ENCODE assay signal across 15 mouse cellular contexts in genomic region chr9:112909311-112910101, GRCm38 (mm10).
DNase-seq lines count a peak whose midpoint lies in the region; ATAC-seq and TF ChIP-seq lines count a peak whose summit lies in the region.
"Had no signal": no experiment of that assay in that cellular context is flagged by ENCODE, and none has a peak within 500 bp of the region (broad histone marks: within the 10 kb centered on the region; RNA-seq: fewer than 3 reads in every experiment).

No protein-coding gene starts in this region.

- peak; percentile 14 for DNase-seq in embryonic facial prominence, embryonic 14.5 days (ENCODE audit: low spot score)
- DNase-seq in embryonic facial prominence, embryonic 10.5 days (ENCODE audit: low spot score), result no peak
- DNase-seq in frontal cortex, adult 2 months (ENCODE audit: extremely low spot score in 1 of 2, low spot score in 1 of 2), result peak; percentile 66 to 83
- DNase-seq in kidney, postnatal 10 days, result peak; percentile 39
- DNase-seq in left cerebral cortex, postnatal 36 days (ENCODE audit: low spot score in 2 of 2), result peak; percentile 59 to 67
- no peak for DNase-seq in gastrocnemius, postnatal 36 days
- no peak for DNase-seq in lung, adult 2 months
- DNase-seq in spleen, adult 12 weeks (ENCODE audit: low spot score), result no peak
- DNase-seq: B cell, adult 2 months; gastrocnemius, postnatal 14 days; lung, adult 18-20 months had no signal

- no peak overlapping the region for H3K9ac ChIP-seq in embryonic facial prominence, embryonic 14.5 days (ENCODE audit: low read depth, low read length)
- H3K9ac ChIP-seq: heart, embryonic 15.5 days; limb, embryonic 12.5 days had no signal

- 70% methylated on average over 6 of the region's 6 CpGs for WGBS in embryonic facial prominence, embryonic 14.5 days
- WGBS in embryonic facial prominence, embryonic 10.5 days, result 87% methylated on average over 6 of the region's 6 CpGs
- WGBS in lung, adult 2 months, result 70% methylated on average over 6 of the region's 6 CpGs

- ATAC-seq in embryonic facial prominence, embryonic 14.5 days (ENCODE audit: low read depth), result no peak

- no peaks in the 10 kb centered on the region for H3K4me1 ChIP-seq in embryonic facial prominence, embryonic 14.5 days (ENCODE audit: control insufficient read depth, insufficient read depth, low read length)
- no peaks in the 10 kb centered on the region for H3K4me1 ChIP-seq in embryonic facial prominence, embryonic 10.5 days
- no peaks in the 10 kb centered on the region for H3K4me1 ChIP-seq in lung, adult 2 months (ENCODE audit: control insufficient read depth, insufficient read depth, low read length)
- H3K4me1 ChIP-seq: heart, embryonic 15.5 days; limb, embryonic 12.5 days; megakaryocyte, embryonic 14.5 days had no signal

- no peak overlapping the region for H3K4me3 ChIP-seq in embryonic facial prominence, embryonic 14.5 days (ENCODE audit: low read depth, low read length)
- no peak overlapping the region for H3K4me3 ChIP-seq in embryonic facial prominence, embryonic 10.5 days
- no peak overlapping the region for H3K4me3 ChIP-seq in lung, adult 2 months (replicated peaks; ENCODE audit: extremely low read depth, low read depth, low read length)
- H3K4me3 ChIP-seq: heart, embryonic 15.5 days; limb, embryonic 12.5 days; megakaryocyte, embryonic 14.5 days had no signal

- no peak for TF ChIP-seq POLR2A in lung, adult 2 months (IDR thresholded peaks at IDR 0.05; ENCODE audit: borderline replicate concordance, extremely low read depth, low read depth, low read length)

- no peak overlapping the region for H3K4me2 ChIP-seq in embryonic facial prominence, embryonic 14.5 days (ENCODE audit: low read depth, low read length)
- H3K4me2 ChIP-seq: heart, embryonic 15.5 days; limb, embryonic 12.5 days had no signal

- H3K27me3 ChIP-seq in embryonic facial prominence, embryonic 14.5 days (replicated peaks; ENCODE audit: control insufficient read depth, insufficient read depth, low read length), result no peaks in the 10 kb centered on the region
- no peaks in the 10 kb centered on the region for H3K27me3 ChIP-seq in embryonic facial prominence, embryonic 10.5 days (replicated peaks; ENCODE audit: low read depth, poor library complexity, severe bottlenecking)
- H3K27me3 ChIP-seq: heart, embryonic 15.5 days; limb, embryonic 12.5 days; megakaryocyte, embryonic 14.5 days had no signal

- TF ChIP-seq CTCF in lung, adult 2 months (IDR thresholded peaks at IDR 0.05; ENCODE audit: insufficient read depth, low read length), result no peak

- H3K9me3 ChIP-seq in embryonic facial prominence, embryonic 14.5 days (ENCODE audit: control insufficient read depth, low read length), result no peaks in the 10 kb centered on the region
- no peaks in the 10 kb centered on the region for H3K9me3 ChIP-seq in embryonic facial prominence, embryonic 10.5 days
- H3K9me3 ChIP-seq: heart, embryonic 15.5 days; limb, embryonic 12.5 days had no signal

- intact Hi-C loops in left cerebral cortex, postnatal 36 days (cut with DNase I), result no loop called here
- intact Hi-C loops in gastrocnemius, postnatal 36 days (cut with DNase I), result no loop called here

- no peaks in the 10 kb centered on the region for H3K36me3 ChIP-seq in embryonic facial prominence, embryonic 14.5 days (ENCODE audit: control insufficient read depth, insufficient read depth, low read length)
- H3K36me3 ChIP-seq in embryonic facial prominence, embryonic 10.5 days (replicated peaks), result no peaks in the 10 kb centered on the region
- H3K36me3 ChIP-seq: G1E; heart, embryonic 15.5 days; limb, embryonic 12.5 days had no signal

- no peak overlapping the region for H3K27ac ChIP-seq in embryonic facial prominence, embryonic 14.5 days (replicated peaks; ENCODE audit: low read depth, low read length)
- no peak overlapping the region for H3K27ac ChIP-seq in embryonic facial prominence, embryonic 10.5 days (replicated peaks)
- H3K27ac ChIP-seq: heart, embryonic 15.5 days; limb, embryonic 12.5 days had no signal

Comparison
In these comparisons a context has a peak if more than half of its experiments do, and no peak if none do; other contexts are left out.
1. DNase-seq: peak in embryonic facial prominence, embryonic 14.5 days (single experiment), frontal cortex, adult 2 months (2 of 2), kidney, postnatal 10 days (single experiment) and left cerebral cortex, postnatal 36 days (2 of 2); none in embryonic facial prominence, embryonic 10.5 days (single experiment), gastrocnemius, postnatal 36 days (0 of 2), lung, adult 2 months (single experiment) and spleen, adult 12 weeks (single experiment).